Mouse (Mus musculus) left cerebral cortex, postnatal 25 days (tissue): ENCODE data around the gene Ccdc34. TPM values are rescaled to one million over a fixed set of nuclear protein-coding genes. Genes with fewer than 3 reads are reported as not detected.
A peak's percentile ranks its signal among the peaks of the same experiment; 100 is the strongest.

Experiments used
- DNase-seq, 2 experiments: peaks; one replicate each; pipeline ENCODE4 v3.0.0; 2022; ENCODE audit warnings: low spot score in 2 of 2, mixed read lengths in 1 of 2
- intact Hi-C: fragments of 180-260 bp; cut with DNase I; formaldehyde crosslinking; loops from one replicate; pipeline ENCODE4 v1.15.1; 2025
- total RNA-seq, 2 experiments: library from RNA; stranded (reverse); gene quantifications; 2 replicates each; pipeline ENCODE4 v1.2.3; 2021

The Ccdc34 gene
- total RNA-seq = 10 to 100 TPM; 13.2 to 14.2 TPM

DNA sequence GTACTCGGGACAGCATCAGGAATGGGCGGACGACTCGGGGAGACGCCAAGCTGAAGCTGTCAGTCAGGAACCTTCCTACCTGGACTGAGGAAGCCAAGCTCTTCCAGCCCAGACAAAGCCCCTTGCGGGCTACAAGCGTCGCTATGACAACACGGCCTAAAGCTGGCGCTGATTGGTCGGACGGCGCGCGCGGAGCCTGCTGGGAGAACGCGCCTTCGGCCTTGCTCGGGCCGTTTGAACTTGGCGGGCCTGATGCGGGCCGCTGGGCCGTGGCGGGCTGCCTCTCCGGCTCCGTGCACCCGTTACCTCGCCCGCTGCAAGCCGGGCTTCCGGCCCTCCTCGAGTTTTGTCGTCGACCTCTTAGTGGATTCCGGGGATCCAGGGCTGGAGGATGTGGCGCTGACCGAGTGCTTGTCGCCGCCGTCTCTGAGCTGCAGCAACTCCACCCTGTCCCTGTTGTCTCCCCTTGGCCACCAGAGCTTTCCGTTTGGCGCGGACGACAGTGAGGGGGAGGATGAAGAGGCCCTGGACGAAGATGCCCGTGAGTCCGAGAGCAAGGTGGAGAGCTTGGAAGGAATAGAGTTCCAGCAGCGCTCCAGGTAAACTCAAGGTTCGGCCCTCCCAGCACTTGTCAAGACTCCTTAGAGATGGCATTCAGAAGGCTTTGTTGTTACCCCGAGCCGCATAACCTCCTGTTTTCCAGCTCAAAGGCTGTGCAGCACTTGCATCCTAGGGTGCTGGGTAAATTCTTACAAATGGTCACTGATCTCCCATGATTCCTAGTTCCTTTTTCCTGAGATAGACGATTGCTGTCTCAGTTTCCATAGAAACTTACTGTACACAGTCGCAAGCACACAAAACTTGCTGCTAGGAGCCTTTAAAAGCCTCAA lies at the start of gene Ccdc34:
Gene Ccdc34 (plus strand): TSS at position 202 of the 890 bp plus-strand sequence.
- peak; percentile 93 for DNase-seq
- intact Hi-C loops = loop anchor here (5.0 kb wide), 3 partner anchors 101 to 189 kb away; partner anchors contain the start of gene Lgr4

DNA sequence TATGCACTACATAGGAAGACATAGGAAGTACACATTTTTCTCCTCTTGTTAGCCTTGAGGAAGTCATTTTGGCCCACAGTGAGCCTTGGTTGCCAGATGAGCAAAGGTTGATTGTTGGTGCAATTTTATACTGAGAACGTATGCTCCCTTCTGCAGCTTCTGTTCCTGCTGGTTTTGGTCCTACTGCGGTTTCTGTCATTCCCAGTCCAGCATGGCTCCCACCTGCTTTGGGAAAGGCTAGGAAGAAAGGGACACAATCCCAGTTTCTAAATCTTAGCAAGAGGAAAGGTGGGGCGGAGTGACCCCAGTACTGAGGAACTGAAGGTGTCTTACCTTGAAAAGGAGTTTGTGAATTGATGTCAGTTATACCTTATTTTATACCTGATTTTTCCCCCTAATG lies 48.2 kb upstream of the Ccdc34 start:
- intact Hi-C loops = no loop called here
- DNase-seq = no peak

- intact Hi-C loops = no loop called here
- DNase-seq = no peak
Observed at GRCm38 (mm10) chr2:109969926-109970532, 47.6 kb upstream of the Ccdc34 start.

GRCm38 (mm10) chr2:109970744-109971410 lies 46.7 kb upstream of the Ccdc34 start:
- intact Hi-C loops = no loop called here
- no peak for DNase-seq

- DNase-seq = no peak
- intact Hi-C loops = no loop called here
Observed at GRCm38 (mm10) chr2:109972310-109972709, 45.3 kb upstream of the Ccdc34 start.

DNA sequence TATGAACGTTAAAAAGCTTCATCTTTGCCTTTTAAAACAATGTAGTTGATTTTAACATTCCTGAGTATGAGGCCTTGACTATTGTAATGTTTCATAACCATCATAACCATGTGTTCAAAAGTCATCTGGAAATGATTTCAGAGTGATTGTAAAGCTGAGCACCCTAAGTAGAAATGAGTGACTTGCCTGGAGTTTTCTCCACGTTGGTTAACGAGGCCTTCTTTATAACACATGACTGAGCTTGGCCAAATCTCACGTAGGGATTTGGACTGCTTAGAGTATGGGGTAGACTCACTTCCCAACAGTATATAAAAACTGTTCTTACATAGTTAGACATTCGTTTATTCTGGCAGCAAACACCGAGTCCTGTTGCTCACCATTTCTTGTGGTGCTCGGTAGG lies 44.7 kb upstream of the Ccdc34 start:
- intact Hi-C loops = no loop called here
- DNase-seq = no peak

DNA sequence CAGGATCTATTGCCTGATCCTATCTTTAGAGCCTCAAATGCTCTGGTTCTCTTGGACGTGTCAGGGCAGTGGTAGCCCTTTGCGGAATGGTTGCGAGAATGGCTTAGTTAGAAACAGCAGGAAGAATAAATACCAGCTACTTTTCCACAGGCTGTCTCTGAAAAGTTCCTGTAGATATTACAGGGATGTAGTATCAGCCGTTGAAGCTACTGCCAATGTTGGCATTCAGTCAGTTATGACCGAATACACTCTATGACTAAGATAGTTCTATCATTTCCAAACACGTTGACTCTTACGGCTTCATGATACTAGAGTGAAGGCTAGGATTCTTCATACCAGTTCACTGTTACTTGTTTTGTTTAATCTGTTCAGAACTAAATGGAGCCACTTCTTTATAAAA lies 42.8 kb upstream of the Ccdc34 start:
- intact Hi-C loops = no loop called here
- DNase-seq = no peak

DNA sequence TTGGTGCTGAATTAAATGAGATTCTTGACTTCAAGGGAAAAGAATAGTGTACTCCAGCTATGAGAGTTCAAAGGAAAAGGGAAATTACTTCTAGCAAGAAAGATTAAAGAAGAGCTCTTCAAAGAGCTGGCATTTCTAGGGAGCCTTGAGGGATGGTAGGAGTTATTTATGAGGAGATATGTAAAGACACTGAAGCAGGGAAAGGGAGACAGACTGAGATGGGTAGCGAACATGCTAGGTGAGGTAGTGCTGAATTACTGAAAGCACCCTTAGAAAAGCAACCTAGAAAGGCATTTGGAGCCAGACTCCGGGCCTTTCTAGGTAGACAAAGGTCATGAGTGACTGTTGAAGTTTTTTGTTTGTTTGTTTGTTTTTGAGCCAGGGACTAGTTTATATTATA lies 41.4 kb upstream of the Ccdc34 start:
- no peak for DNase-seq
- intact Hi-C loops = no loop called here

DNA sequence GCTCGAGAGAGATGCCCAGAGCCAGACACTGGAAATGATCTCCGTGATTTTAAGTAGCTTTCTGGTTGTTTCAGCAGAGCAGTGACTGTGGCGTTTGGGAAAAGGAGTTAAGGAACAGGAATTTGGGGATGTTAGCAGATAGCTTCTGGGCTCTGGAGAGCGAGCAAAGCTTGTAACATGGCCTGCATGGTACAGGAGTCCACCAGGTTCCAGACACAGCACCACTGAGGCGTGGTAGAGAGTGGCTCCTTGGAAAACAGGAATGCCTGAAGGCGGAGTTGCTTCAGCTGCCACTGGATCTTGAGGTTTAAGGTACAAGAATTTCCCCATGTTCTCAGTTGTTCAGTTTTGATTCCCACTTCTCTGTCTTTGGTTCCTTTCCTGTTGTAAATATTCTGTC lies 40.3 kb upstream of the Ccdc34 start:
- DNase-seq = no peak
- intact Hi-C loops = no loop called here

DNA sequence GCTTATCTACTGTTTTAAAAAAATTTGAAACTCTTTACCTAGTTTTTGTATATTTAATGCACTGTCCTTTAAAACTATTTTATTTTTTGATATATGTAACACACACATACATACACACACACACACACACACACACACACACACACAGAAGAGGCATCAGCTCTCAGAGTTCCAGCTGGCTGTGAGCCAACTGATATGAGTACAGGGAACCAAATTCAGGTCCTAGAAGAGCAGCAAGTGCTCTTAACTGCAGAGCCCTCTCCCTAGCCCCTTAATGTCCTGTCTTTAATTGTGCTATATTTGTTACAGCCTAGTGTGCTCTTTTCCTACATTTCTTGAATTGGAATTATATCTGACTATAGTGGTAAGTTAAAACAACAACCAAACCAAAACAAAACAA lies 38.4 kb upstream of the Ccdc34 start:
- no peak for DNase-seq

GRCm38 (mm10) chr2:109983435-109983834 lies 34.2 kb upstream of the Ccdc34 start:
- intact Hi-C loops = no loop called here
- no peak for DNase-seq

More for the DNA sequence above, 38.4 kb upstream of the Ccdc34 start:
- intact Hi-C loops = no loop called here

DNA sequence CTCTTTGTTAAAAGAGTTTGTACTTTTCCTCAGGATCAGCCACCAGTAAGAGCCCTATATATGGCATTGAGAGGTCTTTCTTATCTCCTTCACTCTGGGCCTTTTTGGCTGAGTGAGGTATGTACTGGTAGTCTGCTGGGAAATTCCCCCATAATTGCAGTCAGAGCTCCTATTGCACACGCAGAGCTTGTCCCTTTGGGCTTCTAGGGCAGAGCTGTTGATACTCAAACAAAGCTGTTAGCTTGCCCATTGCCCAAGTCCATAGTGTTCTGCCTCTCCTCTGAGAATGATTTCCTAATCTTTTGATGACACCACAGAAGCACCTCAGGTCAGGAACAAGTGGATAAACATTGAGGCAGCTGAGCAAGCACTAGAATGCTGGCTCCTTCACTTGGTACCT lies 32.7 kb upstream of the Ccdc34 start:
- no peak for DNase-seq
- intact Hi-C loops = no loop called here

DNA sequence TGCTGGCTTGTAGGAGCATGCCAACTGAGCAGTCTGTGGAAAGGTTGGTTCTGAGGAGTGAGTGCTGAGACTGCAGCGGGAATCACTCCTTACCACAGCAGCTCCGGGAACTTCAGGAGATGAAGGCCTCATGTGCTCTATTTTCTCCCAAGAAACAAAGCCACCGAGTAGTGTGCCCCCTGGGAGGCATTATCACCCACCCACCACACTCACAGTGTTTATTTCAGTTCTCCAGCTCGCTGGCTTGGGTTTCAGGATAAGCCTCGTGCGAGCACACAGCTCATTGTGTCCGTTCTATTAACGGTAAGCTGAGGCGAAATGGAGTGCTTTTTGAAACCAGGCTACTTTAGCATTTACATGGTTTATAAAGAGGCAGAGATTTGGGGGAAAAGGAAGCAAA lies 32.1 kb upstream of the Ccdc34 start:
- DNase-seq = no peak
- intact Hi-C loops = no loop called here

DNA sequence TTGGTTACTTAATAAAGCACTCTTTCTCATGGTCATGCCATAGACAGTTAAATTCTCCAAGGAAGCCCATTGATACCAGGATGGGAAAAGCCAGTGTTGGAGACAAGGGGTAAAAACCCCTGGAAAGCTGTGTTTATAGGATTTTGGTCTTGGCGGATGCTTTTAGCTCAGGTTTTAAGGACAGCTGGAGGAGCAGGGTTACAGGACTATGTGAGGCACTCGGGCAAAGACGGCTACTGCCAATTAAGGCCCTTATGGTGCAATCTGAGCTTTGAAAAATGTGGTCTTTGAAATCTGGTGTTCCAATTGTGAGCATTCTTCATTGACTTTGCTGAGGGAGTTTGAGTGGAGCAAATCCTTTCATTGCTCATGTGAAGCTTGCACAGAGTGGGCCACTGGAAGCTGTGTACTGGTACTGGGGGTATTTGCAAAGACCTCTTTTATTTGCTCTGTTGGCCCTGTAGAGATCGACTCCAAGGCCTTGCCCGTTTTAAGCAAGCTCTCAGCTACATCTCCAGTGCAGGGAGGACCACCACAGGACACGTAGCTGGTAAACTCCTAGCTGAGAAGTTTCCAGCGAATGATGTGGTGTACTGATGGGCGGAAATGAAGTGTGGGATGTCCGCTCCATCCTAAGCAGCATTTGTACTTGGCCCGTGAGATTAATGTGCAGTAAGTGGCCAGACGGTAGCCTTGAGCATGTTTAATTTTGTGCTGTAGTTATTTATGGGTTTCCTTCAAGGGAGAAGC lies 31.4 kb upstream of the Ccdc34 start:
- intact Hi-C loops = no loop called here
- DNase-seq = no peak

GRCm38 (mm10) chr2:109987946-109988345 lies 29.7 kb upstream of the Ccdc34 start:
- DNase-seq = no peak
- intact Hi-C loops = no loop called here

GRCm38 (mm10) chr2:109989196-109989595 lies 28.4 kb upstream of the Ccdc34 start:
- no peak for DNase-seq
- intact Hi-C loops = no loop called here

- no peak for DNase-seq
- intact Hi-C loops = no loop called here
Observed at GRCm38 (mm10) chr2:109989679-109990473, 27.7 kb upstream of the Ccdc34 start.

DNA sequence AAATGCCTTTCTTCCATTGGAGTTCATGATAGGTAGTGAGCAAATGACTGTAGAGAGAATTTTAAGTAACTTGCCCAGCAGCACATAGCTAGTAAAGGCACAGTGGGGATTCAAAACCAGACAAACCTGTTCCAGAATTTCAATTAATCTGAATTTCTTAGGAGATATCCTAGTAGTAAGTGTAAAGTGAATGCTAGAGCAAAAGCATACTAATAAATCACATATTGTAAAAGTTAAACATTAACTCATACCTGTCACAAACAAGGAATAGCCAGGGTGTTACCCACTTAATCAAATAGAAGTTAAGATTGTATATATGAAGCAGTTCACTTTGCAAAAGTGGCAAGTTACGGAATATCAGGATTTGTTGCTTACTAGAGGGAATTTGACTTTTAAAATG lies 25.9 kb upstream of the Ccdc34 start:
- intact Hi-C loops = no loop called here

DNA sequence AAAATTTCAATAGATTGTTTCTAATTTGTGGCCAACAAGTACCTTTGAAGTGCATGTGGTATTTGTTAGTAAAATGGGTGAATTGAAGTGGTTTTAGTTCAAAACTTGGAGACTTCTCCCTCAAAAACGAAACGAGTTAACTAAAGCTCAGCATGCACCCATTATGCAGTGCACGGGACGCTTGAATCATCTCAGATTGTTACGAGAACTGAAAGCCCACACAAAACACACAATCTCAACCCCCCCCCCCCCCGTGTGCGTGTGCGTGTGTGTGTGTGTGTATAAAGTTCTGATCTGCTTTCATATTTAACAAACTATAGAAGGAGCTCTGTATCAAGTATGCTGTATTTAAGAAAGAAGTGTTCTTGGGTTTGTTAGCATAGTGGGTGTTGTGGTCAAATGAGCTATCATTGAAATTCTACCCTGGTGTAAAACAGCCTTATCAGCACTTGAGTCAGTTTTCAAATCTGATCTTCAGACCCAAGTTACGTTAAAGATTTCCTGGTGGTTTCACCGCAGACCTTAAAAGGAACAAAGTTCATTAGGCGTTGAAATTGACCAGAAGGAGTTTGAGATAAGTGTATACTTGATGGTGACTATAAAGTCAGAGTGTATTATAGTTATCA lies 25.1 kb upstream of the Ccdc34 start:
- intact Hi-C loops = no loop called here
- DNase-seq = no peak

More for the DNA sequence above, 25.9 kb upstream of the Ccdc34 start:
- DNase-seq = no peak
